Mouse (Mus musculus): Measurements from ENCODE around the gene Gm17617.

Gene Gm17617

DNA sequence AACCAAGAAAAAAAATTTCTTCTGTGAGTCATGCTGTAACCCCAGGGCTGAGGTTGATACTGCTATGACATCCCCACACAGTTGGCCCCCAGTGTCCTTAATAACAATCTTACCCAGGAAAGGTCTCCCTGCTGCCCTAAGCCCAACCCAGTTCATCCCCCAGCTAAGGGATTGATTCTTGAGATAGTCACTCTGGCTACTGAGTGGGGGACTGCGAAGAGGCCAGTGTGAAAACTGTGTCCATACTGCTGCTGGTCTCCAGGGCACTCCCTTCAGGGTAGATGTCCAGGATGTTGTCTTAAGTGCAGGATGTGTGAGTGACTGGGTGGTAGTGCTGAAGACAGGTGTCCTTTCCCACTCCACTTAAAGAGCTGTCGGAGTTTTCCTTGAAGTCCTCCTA, at the start of gene Gm17617:
TSS of gene Gm17617 (minus strand) at position 101 of the 400 bp plus-strand sequence.
- no peak for DNase-seq (ENCODE audit: low read depth)

DNA sequence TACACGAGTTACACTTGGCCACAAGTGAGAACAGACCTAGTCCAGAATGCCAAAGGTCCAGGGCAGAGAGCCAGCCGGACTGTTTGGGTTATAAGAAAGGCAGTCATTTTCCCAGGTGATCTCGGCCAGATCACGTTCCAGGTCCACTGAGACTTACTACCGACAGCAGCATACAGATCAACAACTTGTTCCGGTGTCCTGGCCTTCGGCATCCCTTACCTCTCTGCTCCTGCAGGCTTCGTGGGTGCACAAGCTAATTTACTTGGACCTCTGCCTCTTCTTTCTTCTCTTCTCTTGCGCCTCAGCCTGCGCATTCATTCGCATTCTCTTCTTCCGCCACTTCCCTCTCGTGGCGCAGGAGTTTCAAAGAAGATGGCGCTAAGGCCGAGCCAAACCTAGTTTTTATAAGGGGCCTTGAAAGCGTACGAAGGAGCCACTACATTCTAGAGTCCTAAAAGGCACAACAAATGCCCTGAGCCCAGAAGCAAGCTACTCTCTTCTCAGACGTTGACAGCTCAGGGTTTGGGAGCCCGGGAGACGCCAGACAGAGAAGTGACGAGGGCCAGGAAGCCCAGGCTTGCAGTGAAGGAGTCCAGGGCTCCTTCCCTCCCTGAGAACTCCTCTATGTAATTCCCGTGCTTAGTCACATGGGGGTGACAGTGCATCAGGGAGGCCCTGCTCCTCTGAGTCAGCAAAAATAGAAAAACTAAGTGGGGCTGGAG, 49.0 kb upstream of the Gm17617 start:
- DNase-seq (ENCODE audit: low read depth), result peak; percentile 70

DNA sequence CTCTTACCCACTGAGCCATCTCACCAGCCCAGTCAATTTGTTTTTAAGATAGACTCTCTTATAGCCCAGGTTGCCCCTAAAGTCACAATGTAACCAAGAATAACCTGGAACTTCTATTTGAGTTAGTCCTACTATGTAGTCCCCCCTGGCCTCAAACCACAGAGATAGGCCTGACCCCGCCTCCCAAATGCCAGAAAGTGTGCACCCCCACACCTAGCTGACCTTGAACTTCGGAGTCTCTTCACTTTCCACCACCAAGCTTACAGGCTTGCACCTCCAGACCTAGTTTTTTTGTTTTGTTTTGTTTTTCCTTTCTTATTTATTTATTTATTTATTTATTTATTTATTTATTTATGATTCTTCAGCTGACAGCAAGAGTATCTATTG, 48.4 kb upstream of the Gm17617 start:
- no peak for DNase-seq (ENCODE audit: low read depth)

DNA sequence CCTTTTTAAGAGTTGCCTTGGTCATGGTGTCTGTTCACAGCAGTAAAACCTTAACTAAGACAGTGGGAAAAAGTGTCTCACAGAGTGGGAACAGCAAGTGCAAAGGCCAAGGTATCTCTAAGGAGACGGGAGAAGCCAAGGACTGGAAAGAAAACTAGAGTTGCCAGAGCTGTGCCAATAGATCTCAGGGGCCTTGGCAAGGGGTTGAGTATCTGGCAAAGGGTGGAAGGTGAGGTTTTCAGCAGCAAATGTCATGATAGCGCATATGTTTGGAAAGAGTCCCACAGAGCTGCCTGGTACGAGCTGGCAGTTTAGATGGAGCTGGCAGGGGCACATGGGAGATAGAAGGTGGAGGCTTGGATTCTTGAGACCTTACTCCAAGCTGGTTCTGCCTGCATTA, 46.2 kb upstream of the Gm17617 start:
- no peak for DNase-seq (ENCODE audit: low read depth)

GRCm38 (mm10) chr13:55178556-55178955, 45.2 kb upstream of the Gm17617 start:
- peak; percentile 86 for DNase-seq (ENCODE audit: low read depth)

DNA sequence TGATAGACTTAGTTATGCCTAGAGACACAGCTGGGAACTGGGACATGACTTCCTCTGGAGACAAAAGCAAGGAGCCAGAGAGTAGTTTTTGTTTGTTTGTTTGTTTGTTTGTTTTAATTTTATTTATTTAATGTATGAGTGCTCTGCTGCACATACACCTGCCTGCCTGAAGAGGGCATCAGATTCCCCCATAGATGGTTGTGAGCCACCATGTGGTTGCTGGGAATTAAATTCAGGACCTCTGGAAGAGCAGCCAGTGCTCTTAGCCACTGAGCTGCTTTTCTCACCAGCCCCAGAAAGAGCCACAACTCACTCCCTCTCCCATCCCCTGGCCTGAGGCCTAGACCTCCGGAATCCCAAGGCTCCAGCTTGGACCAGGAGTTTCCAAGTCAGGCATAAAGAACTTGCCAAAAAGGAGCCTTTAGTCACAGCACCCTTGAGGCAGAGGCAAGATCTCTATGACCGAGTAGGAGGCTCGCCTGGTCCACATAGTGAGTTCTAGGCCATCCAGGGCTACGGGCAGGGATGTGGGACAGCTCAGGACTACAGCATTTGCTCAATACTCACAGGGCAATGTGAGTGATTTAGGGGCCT, 44.7 kb upstream of the Gm17617 start:
- no peak for DNase-seq (ENCODE audit: low read depth)

GRCm38 (mm10) chr13:55176265-55176664, 42.9 kb upstream of the Gm17617 start:
- DNase-seq (ENCODE audit: low read depth), result no peak

- no peak for DNase-seq (ENCODE audit: low read depth)
Measured at GRCm38 (mm10) chr13:55174347-55174746, 41.0 kb upstream of the Gm17617 start.

DNA sequence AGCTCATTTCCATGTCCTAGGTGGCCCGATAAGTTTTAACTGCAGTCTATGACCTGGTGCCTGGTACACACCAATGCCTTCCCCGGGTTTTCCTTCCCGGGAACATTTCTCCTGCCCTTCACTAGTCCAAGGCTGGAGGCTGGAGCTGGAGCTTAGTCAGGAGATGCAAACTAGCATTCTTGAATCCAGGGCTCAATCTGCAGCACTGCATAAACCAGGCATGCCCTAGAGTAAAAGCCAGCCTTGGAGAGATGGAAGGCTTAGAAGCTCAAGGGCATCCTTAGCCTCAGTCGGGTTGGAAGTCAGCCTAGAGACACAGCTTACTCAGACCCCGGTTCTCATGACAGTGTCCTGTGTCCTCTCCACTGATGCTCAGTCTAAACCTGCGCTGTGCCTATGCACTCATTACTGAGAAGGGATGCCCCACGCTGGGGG, 39.0 kb upstream of the Gm17617 start:
- DNase-seq (ENCODE audit: low read depth), result no peak

GRCm38 (mm10) chr13:55171517-55172335, 38.4 kb upstream of the Gm17617 start:
- DNase-seq (ENCODE audit: low read depth), result no peak

DNA sequence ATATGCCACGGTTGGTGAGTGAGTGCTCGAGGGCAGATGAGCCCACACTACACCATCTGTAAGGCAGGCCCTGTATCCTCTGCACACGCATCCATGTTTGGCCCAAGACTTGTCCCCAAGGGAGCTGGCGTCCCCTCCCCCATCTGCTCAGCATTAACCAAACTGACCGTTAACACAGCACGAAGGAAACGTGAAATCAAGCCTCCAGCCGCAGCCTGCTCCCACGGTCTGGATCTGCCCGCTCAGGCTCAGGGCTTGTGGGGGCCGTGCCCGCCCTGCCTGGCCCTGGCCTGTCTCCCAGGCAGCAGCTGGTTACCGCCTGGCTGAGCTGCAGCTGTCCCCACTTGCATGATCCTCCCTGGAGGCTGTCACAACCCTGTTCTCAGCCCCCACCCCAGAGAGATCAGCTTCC, 35.6 kb upstream of the Gm17617 start:
- DNase-seq (ENCODE audit: low read depth), result no peak

- no peak for DNase-seq (ENCODE audit: low read depth)
Measured at GRCm38 (mm10) chr13:55168255-55168654, 34.9 kb upstream of the Gm17617 start.

DNA sequence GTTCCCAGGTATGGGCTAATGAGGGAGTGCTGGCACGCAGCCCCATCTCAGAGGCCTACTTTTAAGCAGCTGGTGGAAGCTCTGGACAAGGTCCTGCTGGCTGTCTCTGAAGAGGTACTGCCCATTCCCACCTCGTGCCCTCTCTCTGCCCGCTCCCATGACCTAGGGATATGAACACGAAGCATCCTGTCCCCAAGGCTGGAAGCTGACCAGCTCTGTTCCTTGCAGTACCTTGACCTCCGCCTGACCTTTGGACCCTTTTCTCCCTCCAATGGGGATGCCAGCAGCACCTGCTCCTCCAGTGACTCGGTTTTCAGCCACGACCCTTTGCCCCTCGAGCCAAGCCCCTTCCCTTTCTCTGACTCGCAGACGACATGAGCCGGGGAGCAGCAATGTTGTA, 34.5 kb upstream of the Gm17617 start:
- DNase-seq (ENCODE audit: low read depth), result no peak

- no peak for DNase-seq (ENCODE audit: low read depth)
Measured at GRCm38 (mm10) chr13:55166806-55167725, 33.7 kb upstream of the Gm17617 start.

DNA sequence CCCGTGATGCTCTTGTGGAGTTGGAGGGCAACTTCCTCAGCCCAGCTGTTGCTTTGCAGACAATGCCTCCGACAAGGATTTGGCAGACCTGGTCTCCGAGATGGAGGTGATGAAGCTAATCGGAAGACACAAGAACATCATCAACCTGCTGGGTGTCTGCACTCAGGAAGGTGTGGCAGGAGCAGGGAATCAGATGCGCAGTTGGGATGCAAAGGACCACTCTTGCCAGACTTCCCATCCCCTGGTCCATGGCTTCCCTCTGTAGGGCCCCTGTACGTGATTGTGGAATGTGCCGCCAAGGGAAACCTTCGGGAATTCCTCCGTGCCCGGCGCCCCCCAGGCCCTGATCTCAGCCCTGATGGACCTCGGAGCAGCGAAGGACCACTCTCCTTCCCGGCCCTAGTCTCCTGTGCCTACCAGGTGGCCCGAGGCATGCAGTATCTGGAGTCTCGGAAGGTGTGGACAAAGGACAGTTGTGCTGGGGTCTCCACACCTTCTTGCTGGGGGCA, 32.5 kb upstream of the Gm17617 start:
- DNase-seq (ENCODE audit: low read depth), result no peak

GRCm38 (mm10) chr13:55163553-55163952, 30.2 kb upstream of the Gm17617 start:
- DNase-seq (ENCODE audit: low read depth), result no peak

DNA sequence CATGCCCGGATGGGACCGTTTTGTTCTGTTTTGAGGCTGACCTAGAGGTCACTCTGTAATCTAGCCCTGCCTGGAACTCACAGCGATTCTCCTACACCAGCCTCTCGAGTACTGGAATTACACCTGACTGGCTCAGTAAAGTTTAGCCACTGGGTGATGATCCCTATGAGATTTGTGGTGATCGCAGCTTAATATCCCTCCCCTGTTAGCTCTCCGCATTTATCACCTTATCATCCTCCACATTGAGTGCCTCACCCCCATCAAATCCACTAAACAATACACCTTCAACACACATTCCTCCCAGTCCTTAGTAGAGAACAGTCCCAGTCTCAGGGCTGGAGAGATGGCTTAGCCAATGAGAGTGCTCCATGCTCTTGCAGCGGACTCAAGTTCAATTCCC, 29.0 kb upstream of the Gm17617 start:
- no peak for DNase-seq (ENCODE audit: low read depth)

DNA sequence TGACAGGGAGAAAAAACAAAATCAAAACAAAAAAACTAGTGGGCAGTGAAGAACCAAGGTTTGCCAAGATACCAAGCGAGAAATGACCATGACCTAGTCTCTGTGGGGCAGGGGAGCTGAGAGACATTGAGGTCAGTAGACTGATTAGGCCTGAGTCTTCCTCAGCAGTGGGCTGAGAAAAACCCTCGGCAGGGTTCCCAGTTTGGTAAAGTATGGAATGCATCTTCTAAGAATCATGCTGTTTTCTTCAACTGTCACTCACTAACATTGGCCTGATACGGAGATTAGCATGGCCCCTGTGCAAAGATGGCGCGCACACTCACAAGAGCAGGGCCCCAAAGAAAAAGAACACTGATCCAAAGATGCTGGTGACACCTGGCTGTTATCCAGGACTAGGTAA, 20.6 kb upstream of the Gm17617 start:
- no peak for DNase-seq (ENCODE audit: low read depth)

DNA sequence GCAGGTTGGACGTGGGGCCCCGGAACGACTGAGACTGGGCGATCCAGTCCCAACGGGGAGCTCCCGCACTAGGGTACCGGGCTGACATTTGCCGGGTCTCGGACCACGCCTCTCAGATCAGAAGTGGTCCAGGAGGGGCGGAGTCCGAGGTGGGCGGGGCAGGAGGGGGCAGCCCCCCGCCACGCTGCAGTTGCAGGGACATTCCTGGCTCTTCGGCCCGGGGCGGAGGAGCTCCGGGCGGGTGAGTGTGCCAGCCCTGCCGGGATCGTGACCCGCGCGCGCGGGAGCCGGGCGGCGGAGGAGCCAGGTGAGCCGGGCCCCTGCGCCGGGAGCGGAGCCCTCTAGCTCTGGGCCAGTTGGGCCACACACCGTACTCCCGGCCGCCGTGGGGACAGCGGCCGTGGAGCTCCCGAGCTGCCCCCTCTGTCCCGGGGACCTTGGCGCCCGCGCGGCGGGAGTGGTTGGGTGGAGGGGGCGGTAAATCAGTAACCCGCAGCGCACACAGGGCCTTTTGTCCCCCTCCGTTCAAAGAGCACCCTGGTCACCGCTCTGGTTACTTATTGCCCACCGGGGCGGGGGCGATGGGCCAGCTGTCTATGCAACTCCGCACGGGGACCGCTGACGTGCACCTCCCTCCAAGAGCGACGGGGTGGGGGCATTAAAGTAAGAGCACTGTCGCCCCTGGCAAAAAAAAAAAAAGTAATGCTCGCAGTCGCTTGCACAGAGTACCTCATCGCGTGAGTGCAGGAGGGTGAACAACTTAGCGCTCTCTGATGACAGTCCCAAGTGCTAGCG, 19.5 kb upstream of the Gm17617 start, which contains the start of gene Fgfr4:
TSS of gene Fgfr4 (plus strand) at position 20 of the 795 bp plus-strand sequence.
- peak; percentile 8 for DNase-seq (ENCODE audit: low read depth)

DNA sequence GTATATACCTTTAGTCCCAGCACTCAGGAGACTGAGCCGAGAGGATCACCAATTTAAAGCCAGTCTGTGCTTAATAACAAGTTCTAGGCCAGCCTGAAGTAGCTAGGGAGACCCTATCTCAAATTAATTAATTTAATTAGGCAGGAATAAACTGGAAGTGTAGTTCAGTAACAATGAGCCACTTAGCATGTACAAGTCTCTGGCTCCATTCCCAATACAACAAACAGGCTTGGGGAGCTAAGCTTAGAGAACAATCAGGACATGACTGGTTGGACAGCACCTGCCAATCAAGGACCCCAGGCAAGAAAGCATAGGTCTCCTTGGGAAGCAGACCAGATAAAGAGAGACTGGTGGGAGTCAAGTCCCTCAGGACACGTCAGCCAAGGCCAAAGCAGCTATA, 6.9 kb upstream of the Gm17617 start:
- DNase-seq (ENCODE audit: low read depth), result no peak

DNA sequence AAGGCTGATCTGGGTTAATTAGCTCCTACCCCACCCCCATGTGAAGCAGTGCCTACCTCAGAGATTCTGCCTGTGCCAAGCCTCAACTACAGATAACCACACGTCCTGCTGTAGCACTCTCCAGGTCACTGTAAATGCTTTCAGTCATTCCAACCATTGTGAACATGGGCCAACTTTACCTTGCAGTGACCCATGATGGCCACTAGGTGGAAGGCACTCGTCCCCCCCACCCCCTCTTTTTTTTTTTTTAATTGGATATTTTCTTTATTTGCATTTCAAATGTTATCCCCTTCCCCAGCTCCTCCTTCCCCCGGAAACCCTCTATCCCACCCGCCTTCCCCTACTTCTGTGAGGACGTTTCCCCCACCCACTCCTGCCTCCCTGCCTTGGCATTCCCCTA, 2.0 kb upstream of the Gm17617 start:
- DNase-seq (ENCODE audit: low read depth), result peak; percentile 46

Data from induced T-regulatory cell, adult 2 months (primary cell).